Mouse (Mus musculus): Measurements from ENCODE around the gene Cc2d1a.

GRCm38 (mm10) chr8:84144636-84145245, 3.0 kb downstream of the Cc2d1a start:
- TF ChIP-seq CTCF (IDR thresholded peaks at IDR 0.05; ENCODE audit: control insufficient read depth, insufficient read depth, insufficient read length) (no peak), USF1 (IDR thresholded peaks at IDR 0.05; ENCODE audit: low read depth) (no peak), MYOG (IDR thresholded peaks at IDR 0.05; ENCODE audit: control insufficient read depth, extremely low read depth, insufficient read length) (no peak), MAX (IDR thresholded peaks at IDR 0.05) (no peak)
